Mouse (Mus musculus) MEL (cell line): Measurements from ENCODE around the gene Tll2.

ENCODE experiments used
- CTCF ChIP-seq, 3 experiments: IDR thresholded peaks in 2 of 3; conservative IDR thresholded peaks in 1 of 3; 2 replicates each; pipeline ENCODE4 v1.5.1; 2011 to 2012; ENCODE audit warnings: low read length in 3 of 3, low read depth in 2 of 3, mild to moderate bottlenecking in 2 of 3, improper control_type of control experiment in 1 of 3, inconsistent platforms in 1 of 3, mixed read lengths in 1 of 3, moderate library complexity in 1 of 3; ENCODE audit not compliant: control insufficient read depth in 1 of 3, insufficient read depth in 1 of 3, poor library complexity in 1 of 3, severe bottlenecking in 1 of 3
- EP300 ChIP-seq, 2 experiments: IDR thresholded peaks; 2 replicates each; pipeline ENCODE4 v1.6.1; 2011; ENCODE audit warnings: improper control_type of control experiment in 2 of 2, low read length in 2 of 2, low read depth in 1 of 2, mild to moderate bottlenecking in 1 of 2
- POLR2A ChIP-seq, 2 experiments: IDR thresholded peaks; 2 replicates each; pipeline ENCODE4 v1.6.1; 2011 to 2012; ENCODE audit warnings: low read length in 2 of 2, mild to moderate bottlenecking in 2 of 2, control low read depth in 1 of 2, improper control_type of control experiment in 1 of 2, low read depth in 1 of 2, moderate library complexity in 1 of 2; ENCODE audit not compliant: control insufficient read depth in 1 of 2, insufficient read depth in 1 of 2, poor library complexity in 1 of 2
- POLR2AphosphoS5 ChIP-seq: IDR thresholded peaks from 2 replicates; pipeline ENCODE4 v1.6.1; 2012; ENCODE audit warnings: low read depth, borderline replicate concordance, mild to moderate bottlenecking, inconsistent platforms, low read length, moderate library complexity, mixed read lengths
- UBTF ChIP-seq: IDR thresholded peaks from 2 replicates; pipeline ENCODE4 v1.6.1; 2012; ENCODE audit warnings: low read depth, mild to moderate bottlenecking, inconsistent platforms, low read length, improper control_type of control experiment, moderate library complexity, borderline replicate concordance; ENCODE audit not compliant: insufficient read depth
- USF1 ChIP-seq: IDR thresholded peaks from 2 replicates; pipeline ENCODE4 v1.6.1; 2014; ENCODE audit warnings: low read depth, mild to moderate bottlenecking, inconsistent platforms, low read length, improper control_type of control experiment, moderate library complexity
- ZNF384 ChIP-seq: IDR thresholded peaks from 2 replicates; pipeline ENCODE4 v1.6.1; 2012; ENCODE audit warnings: low read depth, mild to moderate bottlenecking, inconsistent platforms, low read length, improper control_type of control experiment

GRCm38 (mm10) chr19:41073746-41074455 is 132.7 kb downstream of the Tll2 start:
- no peak for TF ChIP-seq EP300 (IDR thresholded peaks at IDR 0.05; ENCODE audit: low read depth in 1 of 2, low read length in 2 of 2)
- no peak for TF ChIP-seq UBTF
- no peak for TF ChIP-seq POLR2A (IDR thresholded peaks at IDR 0.05; ENCODE audit: control insufficient read depth in 1 of 2, insufficient read depth in 1 of 2, low read depth in 1 of 2, low read length in 2 of 2, poor library complexity in 1 of 2)
- TF ChIP-seq USF1: no peak
- no peak for TF ChIP-seq ZNF384
- no peak for TF ChIP-seq POLR2AphosphoS5
- no peak for TF ChIP-seq CTCF (IDR thresholded peaks at IDR 0.05 in 2 of 3, conservative IDR thresholded peaks at IDR 0.05 in 1 of 3; ENCODE audit: control insufficient read depth in 1 of 3, insufficient read depth in 1 of 3, low read depth in 2 of 3, low read length in 3 of 3, poor library complexity in 1 of 3, severe bottlenecking in 1 of 3)
